Mouse (Mus musculus) left cerebral cortex, adult 2 months (tissue): Measurements from ENCODE around the gene BC048403. TPM values are rescaled to one million over a fixed set of nuclear protein-coding genes. Genes with fewer than 3 reads are reported as not detected.
A peak's percentile ranks its signal among the peaks of the same experiment; 100 is the strongest.
"Not testable (repeated sequence)": the region's sequence is repeated elsewhere in the genome, so short reads cannot be mapped to it uniquely, and the experiment has no call there.

Experiments
- DNase-seq, 2 experiments: peaks; one replicate each; pipeline ENCODE4 v3.0.0; 2021 to 2022; ENCODE audit warnings: low spot score in 2 of 2, mixed read lengths in 1 of 2; ENCODE audit errors: extremely low spot score in 1 of 2
- H3K27ac ChIP-seq: fragments of 200-600 bp; 2 replicates; pipeline ENCODE4 v1.8.1; 2022
- H3K4me3 ChIP-seq: fragments of 200-600 bp; 2 replicates; pipeline ENCODE4 v1.8.1; 2022
- CTCF ChIP-seq: fragments of 200-600 bp; IDR thresholded peaks from 2 replicates; pipeline ENCODE4 v1.8.1; 2022; ENCODE audit warnings: antibody characterized with exemption, mild to moderate bottlenecking, moderate library complexity
- intact Hi-C: fragments of 180-260 bp; cut with DNase I; formaldehyde crosslinking; loops from one replicate; pipeline ENCODE4 v1.15.1; 2025
- total RNA-seq, 2 experiments: library from RNA; stranded (reverse); gene quantifications; 2 replicates each; pipeline ENCODE4 v1.2.3; 2021

BC048403 gene
- total RNA-seq, 2 experiments from 2014 or later: 9.9 to 10.4 TPM

DNA sequence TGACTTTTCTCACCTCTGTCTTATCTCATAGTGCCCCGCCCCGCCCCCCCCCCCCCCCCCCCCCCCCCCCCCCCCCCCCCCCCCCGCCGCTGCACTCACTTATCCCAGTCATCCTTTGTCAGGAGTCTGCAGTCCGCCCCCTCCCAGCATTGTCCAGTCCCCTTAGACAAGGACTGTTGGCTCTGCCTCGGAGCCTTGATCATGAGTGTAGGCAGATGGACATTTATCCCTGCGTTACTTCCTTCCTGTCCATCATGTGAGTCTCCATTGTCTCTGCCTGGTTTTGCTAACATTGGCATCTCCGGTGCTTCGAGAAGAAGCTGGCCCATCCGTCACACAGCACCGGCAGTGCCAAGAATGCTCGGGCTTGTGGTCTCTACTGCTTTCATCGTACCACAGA is 23.5 kb downstream of the BC048403 start:
- H3K4me3 ChIP-seq: no peak overlapping the region
- H3K27ac ChIP-seq: no peak overlapping the region
- no peak for TF ChIP-seq CTCF
- intact Hi-C loops: no loop called here
- DNase-seq: no peak

DNA sequence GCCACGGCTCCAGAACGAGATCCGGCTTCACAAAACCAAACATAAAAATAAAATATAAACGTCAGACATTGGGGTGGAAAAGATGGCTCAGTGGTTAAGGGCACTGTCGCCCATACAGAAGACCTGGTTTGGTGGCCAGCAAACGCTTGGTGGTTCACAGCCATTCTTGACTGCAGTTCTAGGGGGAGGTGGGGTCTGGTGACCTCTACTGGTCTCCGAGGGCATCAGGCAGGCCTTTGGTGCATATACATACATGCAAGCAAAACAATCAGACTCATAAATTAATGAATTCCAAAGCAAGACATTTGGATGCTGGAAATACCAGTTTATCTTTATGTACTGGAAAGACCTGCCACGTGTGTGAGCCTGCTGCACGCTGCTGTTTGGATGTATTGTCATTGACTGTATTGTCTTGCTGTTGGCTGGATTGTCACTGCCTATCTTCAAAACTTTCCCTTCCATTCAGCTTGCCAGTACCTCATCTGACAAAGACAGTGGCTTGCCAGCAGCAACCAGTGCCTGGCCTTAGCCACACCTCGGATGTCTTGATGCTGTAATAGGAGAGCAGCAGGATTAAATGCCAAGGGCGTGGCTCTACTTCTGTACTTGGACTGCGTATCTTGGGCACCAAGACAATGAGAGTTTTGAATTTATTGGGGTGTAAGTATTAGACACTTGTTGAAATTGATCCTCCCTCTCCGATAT is 24.9 kb downstream of the BC048403 start:
- Histone ChIP-seq H3K27ac (no peak overlapping the region), H3K4me3 (no peak overlapping the region)
- intact Hi-C loops: no loop called here
- no peak; the same call in 1 of the 2 replicates for TF ChIP-seq CTCF
- DNase-seq: no peak

DNA sequence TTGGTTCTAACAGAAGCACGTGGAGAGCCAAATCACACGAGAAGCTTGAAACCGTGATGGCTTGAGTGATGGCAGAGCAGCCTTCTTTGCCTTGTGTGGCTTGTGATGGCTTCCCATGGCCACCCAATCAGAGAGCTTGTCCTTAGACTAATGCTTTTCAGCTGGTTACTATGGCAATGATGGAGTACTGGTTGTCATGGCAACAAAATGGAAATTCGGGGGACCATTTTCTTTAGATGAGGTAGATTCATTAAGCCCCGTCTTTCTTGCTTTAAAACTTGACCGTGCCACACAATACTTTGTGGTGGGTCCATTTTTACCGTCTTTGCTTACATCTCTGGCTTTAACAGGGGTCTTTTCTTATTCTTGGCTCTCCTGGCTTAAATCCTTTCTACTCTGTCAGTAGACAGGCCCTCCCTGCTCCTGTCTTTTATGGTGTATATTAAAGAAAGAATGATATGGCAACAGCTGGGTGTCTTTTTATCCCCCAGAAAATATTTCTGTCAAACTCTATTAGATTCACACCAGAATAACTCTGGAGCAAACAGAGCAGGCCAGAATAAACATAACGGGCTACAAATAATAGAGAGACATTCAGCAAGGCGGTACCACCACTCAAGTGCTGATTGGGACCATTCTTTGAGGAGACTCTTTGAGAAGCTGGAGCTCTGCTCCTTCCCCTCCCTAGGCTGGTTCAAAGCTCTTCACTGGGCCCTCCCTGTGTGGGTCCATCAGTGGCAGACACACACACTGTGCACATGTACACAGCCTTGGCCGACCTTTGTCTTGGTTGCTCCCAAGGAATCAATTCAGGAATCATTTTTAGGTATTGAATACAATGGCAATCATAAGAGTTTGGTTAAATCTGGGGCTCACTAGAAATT is 25.7 kb downstream of the BC048403 start:
- DNase-seq: peak in 1 of 2 experiments; percentile 19
- no peak overlapping the region for H3K4me3 ChIP-seq
- intact Hi-C loops: no loop called here
- no peak for TF ChIP-seq CTCF
- H3K27ac ChIP-seq: no peak overlapping the region

DNA sequence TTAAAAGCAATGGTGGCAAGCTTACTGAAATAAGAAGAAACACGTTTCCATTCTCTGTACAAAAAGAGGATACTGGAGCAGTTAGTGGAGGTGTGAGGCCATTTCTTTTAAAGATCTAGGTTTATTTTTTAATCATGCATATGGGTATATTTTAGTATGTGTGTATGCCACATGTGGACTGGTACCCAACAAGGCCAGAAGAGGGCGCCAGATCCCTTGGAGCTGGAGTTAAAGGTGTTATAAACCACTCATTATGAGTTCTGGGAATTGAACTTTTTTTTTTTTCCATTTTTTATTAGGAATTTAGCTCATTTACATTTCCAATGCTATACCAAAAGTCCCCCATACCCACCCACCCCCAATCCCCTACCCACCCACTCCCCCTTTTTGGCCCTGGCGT is 27.6 kb downstream of the BC048403 start:
- peak; percentile 22 for TF ChIP-seq CTCF
- H3K4me3 ChIP-seq, intact Hi-C loops, DNase-seq, H3K27ac ChIP-seq: not testable (repeated sequence)

DNA sequence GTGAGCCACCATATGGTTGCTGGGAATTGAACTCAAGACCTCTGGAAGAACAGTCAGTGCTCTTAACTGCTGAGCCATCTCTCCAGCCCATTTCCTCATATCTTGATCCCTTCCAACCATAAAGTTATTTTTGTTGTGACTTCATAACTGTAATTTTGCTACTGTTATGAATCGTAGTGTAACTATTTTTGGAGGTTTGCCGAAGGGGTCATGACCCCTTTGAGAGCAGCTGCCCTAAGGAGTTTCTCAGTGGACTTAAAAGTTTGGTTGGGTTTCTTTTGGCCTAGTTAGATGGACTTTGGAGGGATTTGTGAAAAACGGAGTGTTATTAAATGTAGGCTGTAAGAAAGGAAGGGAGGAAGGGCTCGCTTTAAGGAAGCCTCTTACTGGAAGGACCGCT is 30.0 kb downstream of the BC048403 start:
- intact Hi-C loops: loop anchor here (2.0 kb wide), 1 partner anchor 283 kb away; no protein-coding TSS in a partner anchor
- no peak for TF ChIP-seq CTCF
- no peak for DNase-seq
- Histone ChIP-seq H3K27ac (no peak overlapping the region), H3K4me3 (no peak overlapping the region)

DNA sequence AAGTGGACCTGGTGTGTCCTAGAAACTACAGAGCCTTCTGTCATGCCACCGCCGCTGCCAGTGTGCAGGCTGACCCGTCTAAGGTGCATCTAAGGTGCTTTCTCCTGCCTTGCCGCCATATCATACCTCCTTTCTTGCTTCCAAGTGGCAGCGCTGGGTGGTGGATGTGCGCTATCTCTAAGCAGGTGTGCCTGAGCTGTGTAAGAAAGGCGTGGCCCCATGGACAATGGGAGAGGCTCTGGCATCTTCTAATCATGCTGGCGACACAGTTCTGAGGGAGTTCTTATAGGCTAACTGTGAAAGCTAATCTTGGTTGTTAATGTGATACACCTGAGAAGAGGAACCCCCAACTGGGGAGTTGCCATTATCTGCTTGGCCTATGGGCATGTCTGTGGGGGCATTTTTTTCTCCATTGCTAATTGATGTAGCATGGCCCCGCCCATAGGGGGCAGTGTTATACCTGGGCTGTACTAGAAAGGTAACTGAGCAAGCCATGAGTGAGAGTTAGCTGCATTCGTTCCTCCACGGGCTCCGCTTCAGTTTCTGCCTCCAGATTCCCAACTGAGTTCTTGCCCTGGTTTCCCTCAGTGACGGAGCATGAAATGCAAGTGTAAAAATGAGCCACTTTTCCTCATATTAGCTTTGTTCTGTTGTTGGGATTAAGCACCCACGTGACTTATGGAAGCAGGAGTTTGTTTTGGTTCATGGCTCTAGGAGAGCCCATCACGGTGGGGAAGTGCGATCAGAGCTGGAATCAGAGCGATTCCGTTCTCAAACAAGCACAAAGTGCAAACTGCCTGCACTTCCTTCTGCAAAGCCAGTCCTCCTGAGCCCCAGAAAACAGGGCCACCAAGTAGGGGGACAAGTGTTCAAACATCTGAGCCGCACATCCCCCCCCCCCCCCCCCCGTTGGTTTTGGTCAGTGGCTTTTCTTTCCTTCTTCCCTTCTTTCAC is 31.2 kb downstream of the BC048403 start:
- DNase-seq: peak in 1 of 2 experiments; percentile 22
- Histone ChIP-seq H3K4me3 (no peak overlapping the region), H3K27ac (no peak overlapping the region)
- intact Hi-C loops: loop anchor here (2.0 kb wide), 1 partner anchor 282 kb away; no protein-coding TSS in a partner anchor
- TF ChIP-seq CTCF: peak; percentile 53

DNA sequence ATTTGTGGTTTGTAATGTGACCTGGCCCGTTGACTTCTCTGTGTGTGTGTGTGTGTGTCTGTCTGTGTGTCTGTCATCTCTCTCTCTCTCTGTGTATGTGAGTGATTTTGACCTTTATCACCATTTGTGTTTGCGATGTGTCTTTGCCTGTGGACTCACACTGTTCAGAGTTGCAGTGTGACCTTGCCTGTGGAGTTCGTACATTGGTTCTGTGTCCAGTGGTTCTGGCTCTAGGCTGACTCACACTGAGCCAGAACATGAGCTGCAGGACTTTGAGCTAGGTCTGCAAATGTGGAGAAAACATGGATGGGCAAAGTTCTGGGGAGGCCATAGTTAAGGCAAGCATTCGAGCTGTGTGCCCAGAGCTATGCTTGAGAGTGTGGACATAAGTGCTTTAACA is 34.1 kb downstream of the BC048403 start:
- intact Hi-C loops: no loop called here
- no peak for TF ChIP-seq CTCF
- H3K27ac ChIP-seq: no peak overlapping the region
- DNase-seq: no peak
- H3K4me3 ChIP-seq: no peak overlapping the region

DNA sequence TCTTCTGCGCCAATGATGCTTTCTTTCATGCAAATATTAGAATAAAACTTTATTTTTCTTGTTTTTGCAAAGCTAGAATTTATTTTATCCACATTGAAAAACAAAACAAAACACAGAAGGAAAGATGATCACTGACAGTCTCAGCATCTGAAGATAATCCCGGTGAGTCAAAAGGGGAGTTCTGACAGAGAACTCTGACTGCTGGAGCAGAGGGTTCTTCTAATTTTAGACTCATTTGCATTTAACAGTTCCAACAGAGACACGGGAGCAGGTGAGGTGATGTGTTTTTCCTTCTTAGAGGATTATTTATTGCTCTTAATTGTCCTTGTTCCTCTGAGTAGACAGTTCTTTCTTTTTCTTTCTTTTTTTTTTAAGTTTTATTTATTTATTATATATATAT is 36.3 kb downstream of the BC048403 start:
- no peak overlapping the region for H3K27ac ChIP-seq
- H3K4me3 ChIP-seq: no peak overlapping the region
- intact Hi-C loops: no loop called here
- DNase-seq: no peak
- TF ChIP-seq CTCF: no peak

DNA sequence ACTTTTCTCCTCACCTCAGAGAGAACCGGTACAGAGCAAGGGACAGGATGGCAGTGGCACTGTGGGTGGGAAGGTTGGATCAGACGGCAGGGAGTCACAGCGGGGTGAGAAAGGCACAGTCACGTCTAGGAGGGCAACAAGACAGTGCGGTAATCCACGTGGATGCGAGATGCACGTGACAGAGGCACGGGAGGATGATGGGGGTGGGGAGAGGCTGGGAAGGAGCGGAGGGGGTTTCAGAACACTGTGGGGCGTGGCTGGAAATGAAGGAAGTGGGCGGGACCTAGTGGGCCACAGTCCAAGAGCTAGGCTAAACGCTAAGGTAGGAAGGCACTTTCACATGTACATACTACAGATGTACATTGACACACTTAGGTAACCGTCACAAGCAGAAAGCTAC is 41.4 kb downstream of the BC048403 start:
- no peak overlapping the region for H3K27ac ChIP-seq
- no peak for DNase-seq
- intact Hi-C loops: no loop called here
- no peak overlapping the region for H3K4me3 ChIP-seq
- no peak for TF ChIP-seq CTCF

DNA sequence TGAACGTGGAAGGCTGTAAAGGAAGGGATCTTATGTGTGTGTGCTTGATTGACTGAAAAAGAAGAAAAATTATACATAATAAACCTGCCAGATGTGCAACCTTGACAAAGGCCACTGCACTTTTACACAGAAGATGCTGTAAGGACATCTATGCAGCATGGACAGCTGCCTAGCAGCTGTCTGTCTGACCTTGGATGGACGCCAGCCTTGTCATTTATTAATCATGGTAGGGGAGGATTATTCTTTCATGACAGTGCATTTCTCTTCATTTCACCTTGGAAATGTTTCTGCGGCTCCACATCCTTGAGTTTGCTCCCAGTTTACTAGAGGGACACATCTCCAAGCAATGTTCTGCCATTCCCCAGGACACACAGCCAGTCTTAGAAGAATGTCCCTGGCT is 48.8 kb downstream of the BC048403 start:
- TF ChIP-seq CTCF: no peak
- no peak for DNase-seq
- intact Hi-C loops: no loop called here
- Histone ChIP-seq H3K27ac (no peak overlapping the region), H3K4me3 (no peak overlapping the region)

DNA sequence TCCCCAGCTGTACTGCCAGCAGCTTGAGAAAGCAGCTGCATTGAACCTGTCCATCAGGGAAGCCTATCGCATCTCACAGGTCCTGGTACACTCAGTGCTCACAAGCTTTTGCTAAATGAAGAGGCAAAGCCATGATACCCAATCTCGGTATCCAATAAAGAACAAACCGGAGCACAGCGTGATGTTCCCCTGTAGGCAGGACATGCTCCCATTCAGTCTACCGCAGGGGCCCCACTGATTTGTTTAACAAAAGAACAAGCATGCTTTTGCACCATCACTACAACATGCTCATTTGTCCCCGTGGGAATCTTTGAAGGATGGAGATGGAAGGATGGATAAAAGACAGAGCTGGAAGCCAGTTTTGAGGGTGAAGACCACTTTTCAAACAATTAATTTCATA is 50.3 kb downstream of the BC048403 start:
- intact Hi-C loops: no loop called here
- DNase-seq: no peak
- Histone ChIP-seq H3K4me3 (no peak overlapping the region), H3K27ac (no peak overlapping the region)
- no peak for TF ChIP-seq CTCF

DNA sequence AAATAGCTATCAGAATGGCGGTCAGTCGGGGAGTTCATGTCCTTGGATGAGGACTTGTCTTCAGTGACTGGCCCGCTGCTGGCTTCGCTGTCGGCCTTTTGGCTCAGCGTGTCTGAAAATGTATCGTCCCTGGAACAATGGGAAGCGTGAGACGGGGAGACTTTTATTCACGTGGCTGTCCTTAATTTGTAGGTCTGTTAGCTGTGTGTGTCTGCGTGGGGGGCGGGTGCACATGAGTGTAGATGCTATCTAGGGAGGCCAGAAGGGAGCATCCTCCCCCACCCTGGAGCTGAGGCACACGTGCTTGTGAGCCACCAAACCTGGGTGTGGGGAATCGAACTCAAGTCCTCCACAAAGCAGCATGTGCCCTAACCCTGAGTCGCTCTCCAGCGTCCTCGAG is 52.9 kb downstream of the BC048403 start:
- no peak overlapping the region for H3K4me3 ChIP-seq
- no peak overlapping the region for H3K27ac ChIP-seq
- TF ChIP-seq CTCF: no peak
- intact Hi-C loops: no loop called here
- DNase-seq: no peak
